Mouse (Mus musculus) retina, postnatal 7 days (tissue): Measurements from ENCODE around the gene Usf3.

Experiments used
- DNase-seq: peaks from one replicate; pipeline ENCODE4 v3.0.0-alpha.2; 2012; ENCODE audit warnings: low read depth, low spot score

Usf3 gene

DNA sequence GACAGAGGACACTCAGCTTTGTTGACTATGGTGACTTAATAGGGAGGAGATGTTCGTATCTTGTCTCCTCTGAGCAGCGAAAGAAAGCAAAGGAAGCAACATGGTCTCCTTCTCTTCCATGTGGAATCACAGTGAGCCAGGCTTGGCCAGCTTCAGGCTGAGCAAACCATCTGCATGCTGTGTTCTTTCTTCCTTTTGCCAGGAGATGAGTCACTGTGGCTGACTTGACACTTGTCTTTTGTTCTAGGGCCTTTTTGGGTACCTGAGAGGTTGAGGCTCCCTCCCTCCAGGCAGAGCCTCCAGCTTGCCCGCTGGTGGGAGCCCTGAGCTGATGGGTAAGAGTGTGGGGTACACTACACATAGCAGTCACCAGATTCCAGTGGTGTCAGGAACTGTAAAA lies 64.8 kb downstream of the Usf3 start:
- DNase-seq, result no peak

DNA sequence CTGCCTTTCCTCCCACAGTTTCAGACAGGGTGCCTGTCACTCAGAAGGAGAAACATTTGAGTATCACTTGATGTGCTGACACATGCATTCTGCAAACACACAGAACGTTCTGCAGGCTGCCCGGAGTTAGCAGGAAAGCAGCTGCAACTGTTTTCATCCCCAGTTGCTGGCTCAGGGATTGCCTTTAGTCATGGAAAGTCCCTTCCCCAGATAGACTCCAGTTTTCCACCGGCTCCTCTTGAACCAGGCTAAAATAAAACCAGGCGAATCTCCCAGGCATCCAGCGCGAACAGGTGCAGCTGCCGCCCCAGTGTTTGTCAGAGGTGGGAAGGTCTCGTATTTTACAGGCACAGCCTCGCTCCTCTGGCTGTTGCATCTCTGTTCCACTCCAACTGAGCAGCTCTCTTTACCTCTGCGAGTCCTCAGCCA lies 65.8 kb downstream of the Usf3 start:
- DNase-seq, result no peak

GRCm38 (mm10) chr16:44240406-44240805 lies 67.4 kb downstream of the Usf3 start:
- DNase-seq, result no peak

DNA sequence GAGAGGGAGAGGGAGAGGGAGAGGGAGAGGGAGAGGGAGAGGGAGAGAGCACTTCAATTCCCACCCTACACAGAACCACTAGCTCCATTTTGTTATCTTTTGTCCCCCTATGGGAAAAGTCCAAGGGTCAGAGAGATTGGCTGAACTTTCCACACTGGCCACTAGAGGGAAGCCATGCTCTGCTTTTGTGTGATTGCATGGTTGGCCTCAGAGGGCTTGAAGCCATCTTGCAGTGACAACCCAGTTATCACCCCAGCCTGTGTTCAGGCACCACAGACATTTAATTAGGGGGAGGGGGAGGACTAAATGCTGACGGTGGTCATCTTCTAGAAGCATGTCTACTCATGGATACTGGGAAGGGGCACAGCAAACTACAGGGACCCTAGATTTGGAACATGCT lies 69.6 kb downstream of the Usf3 start:
- peak; percentile 65 for DNase-seq

DNA sequence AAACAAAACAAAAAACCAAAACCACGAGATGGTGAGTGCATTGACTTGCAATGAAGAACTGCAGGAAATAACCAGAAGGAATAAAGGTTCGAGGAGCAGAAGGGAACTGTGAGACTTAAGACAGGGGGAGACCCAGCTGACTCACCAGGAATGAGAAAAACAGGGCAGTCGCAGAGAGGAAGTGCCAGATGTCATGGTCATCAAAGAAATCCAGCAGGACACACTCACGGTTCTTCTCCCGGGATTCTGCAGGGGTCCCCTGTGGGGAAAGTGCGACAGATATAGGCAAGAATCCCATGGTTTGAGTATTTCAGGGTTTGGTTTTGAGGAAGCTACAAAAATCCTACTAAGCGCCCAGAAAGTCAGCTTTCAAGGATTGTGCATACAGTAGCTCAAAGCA lies 70.3 kb downstream of the Usf3 start:
- no peak for DNase-seq

DNA sequence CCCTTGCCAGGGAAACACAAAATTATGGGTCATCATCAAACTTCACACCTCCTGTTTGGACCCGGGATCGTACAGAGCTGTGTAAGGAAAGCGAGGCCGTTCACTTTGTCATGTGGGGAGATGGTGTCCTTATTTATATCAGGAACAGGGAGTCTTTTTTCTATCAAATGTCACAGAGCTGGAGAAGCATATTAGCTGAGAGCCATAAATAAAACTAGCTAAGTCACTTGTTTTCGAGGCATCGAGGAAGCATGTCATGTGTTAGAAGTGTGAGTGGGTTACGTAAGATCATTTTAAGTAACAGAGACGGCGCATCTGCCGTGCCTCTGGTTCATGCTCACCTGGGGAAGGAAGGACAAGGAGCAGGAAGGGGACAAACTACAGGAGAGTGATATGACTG lies 76.9 kb downstream of the Usf3 start:
- no peak for DNase-seq

- no peak for DNase-seq
Measured at GRCm38 (mm10) chr16:44252735-44253134, 79.7 kb downstream of the Usf3 start.

- DNase-seq, result no peak
Measured at GRCm38 (mm10) chr16:44253797-44254634, 81.0 kb downstream of the Usf3 start.

- DNase-seq, result no peak
Measured at GRCm38 (mm10) chr16:44254698-44255097, 81.7 kb downstream of the Usf3 start.

DNA sequence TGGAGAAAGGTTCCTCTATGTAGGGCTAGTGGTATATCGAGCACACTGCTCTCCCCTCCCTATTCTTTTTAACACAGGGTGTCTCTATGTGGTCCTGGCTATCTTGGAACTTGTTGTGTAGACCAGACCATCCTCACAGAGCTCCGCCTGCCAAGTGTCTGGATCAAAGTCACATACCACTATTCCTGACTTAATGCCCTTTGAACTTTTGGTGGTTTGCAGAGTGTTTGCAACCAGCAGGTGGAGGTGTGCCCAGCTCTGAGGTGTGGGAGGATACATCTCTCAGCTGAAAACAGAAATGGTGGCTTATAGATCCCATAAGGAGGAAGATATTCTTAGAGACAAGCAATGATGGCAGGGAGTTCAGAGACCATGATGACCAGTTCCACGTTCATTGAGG lies 84.4 kb downstream of the Usf3 start:
- no peak for DNase-seq

DNA sequence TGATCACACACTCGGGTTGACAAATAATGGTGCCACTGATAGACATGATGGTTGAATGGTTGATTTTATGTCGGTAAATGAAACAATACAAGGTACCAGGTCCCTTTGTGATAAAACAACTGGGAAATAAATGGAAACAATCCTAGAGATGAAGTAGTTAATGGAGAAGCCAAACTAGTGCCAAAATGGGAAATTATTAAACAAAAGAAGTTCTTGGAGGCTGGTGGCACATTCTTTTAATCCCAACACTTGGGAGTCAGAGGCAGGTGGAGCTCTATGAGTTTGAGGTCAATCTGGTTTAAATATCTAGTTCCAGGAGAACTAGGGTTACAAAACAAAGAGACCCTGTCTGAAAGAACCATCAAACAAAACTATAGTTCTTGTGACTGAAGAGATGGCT lies 91.9 kb downstream of the Usf3 start:
- no peak for DNase-seq

DNA sequence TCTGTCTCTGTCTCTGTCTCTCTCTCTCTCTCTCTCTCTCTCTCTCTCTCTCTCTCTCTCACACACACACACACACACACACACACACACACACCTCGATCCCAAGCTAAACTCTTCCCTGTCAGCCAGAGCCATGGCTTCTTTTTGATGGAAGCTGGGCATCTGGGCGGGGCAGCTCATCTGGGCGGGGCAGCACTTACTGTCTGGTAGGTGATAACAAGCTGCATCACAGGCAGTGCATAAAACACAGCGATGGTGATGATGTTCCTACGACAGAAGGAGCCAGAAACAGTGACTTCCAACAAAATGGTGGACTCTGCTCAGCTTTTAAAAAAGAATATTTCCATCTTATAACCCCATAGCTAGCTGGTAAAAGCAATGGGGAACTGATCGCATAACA lies 92.5 kb downstream of the Usf3 start:
- no peak for DNase-seq

DNA sequence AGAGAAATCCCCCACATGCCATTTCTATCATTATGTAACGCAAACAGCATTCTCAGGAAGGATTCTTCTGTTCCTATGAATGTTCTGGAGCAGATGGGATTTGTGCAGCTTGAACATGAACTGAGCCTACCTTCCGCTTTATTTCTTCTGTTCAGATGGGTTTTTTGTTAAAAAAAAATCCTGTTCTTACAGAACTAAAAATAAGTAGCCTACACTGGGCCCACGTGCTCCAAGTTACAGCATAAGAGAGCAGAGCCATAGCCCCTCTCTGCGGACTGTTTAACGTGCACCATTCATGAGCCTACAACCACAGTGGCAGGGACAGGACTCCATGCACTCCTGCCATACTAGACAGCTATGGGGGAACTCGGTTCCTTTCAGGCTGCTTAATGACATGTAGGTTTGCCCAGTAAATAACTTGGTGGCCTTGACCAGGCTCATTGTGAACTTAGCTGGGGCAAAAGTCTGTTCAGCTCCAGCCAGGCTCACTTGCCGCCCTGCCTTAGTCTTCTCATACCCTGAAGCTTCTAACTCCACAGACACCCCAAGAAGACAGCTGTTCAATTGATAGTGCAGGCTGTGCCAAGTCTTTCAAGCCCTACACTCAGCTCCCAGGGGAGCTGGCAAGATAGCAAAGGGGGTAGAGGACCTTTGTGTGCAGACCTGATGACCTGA lies 95.6 kb downstream of the Usf3 start:
- DNase-seq, result no peak

DNA sequence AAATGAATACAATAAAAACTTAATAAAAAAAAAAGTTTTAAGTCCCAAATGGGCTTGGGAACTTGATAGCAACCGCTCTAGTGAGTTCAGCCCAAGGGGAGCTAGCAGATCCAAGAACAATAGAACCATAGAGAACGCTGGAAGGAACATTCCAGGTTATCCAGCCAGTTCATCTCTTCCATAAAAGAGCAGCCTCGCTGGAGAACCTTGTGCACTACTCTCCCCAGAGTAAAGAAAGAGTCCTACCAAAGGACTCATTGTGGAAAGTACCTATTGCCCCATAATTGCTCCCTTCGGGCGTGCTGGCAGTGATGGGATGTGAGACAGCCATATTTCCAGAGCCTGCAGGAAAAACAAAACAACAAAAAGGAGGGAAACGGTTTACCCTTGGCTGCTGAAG lies 96.5 kb downstream of the Usf3 start:
- no peak for DNase-seq

- no peak for DNase-seq
Measured at GRCm38 (mm10) chr16:44270606-44271005, 97.6 kb downstream of the Usf3 start.

GRCm38 (mm10) chr16:44271371-44272038 lies 98.5 kb downstream of the Usf3 start:
- DNase-seq, result no peak
